Mouse (Mus musculus) adrenal gland, postnatal 36 days (tissue): ENCODE results near the gene Gm20388. TPM values are rescaled to one million over a fixed set of nuclear protein-coding genes. Genes with fewer than 3 reads are reported as not detected.
A peak's percentile ranks its signal among the peaks of the same experiment; 100 is the strongest.
"Not testable (repeated sequence)": the region's sequence is repeated elsewhere in the genome, so short reads cannot be mapped to it uniquely, and the experiment has no call there.

Experiments
- DNase-seq, 2 experiments: peaks; one replicate each; pipeline ENCODE4 v3.0.0; 2021; ENCODE audit warnings: mixed read lengths in 1 of 2
- total RNA-seq, 2 experiments: library from RNA; stranded (reverse); gene quantifications; 2 replicates each; pipeline ENCODE4 v1.2.3; 2021

Gm20388 gene
- total RNA-seq, 2 experiments from 2014 or later: 2.4 to 7.4 TPM

- DNase-seq: no peak
Observed at GRCm38 (mm10) chr8:123082993-123083392, 3172.4 kb downstream of the Gm20388 start.

- no peak for DNase-seq
Observed at GRCm38 (mm10) chr8:123083610-123084009, 3173.0 kb downstream of the Gm20388 start.

GRCm38 (mm10) chr8:123087289-123087688 lies 3176.6 kb downstream of the Gm20388 start:
- DNase-seq: no peak

- DNase-seq: no peak
Observed at GRCm38 (mm10) chr8:123097216-123097615, 3186.6 kb downstream of the Gm20388 start.

GRCm38 (mm10) chr8:123097786-123098584 lies 3187.3 kb downstream of the Gm20388 start:
- peak in 1 of 2 experiments; percentile 55 for DNase-seq

GRCm38 (mm10) chr8:123100288-123100687 lies 3189.6 kb downstream of the Gm20388 start:
- no peak for DNase-seq

GRCm38 (mm10) chr8:123101244-123101643 lies 3190.6 kb downstream of the Gm20388 start:
- DNase-seq: no peak

- peak; percentile 97 to 98 for DNase-seq
Observed at GRCm38 (mm10) chr8:123101735-123102685, 3191.4 kb downstream of the Gm20388 start, which contains the start of gene Rpl13. TSS of gene Rpl13 (plus strand) at chr8:123102350.

- DNase-seq: not testable (repeated sequence)
Observed at GRCm38 (mm10) chr8:123102855-123103254, 3192.2 kb downstream of the Gm20388 start.

GRCm38 (mm10) chr8:123103285-123103684 lies 3192.6 kb downstream of the Gm20388 start:
- DNase-seq: no peak

- DNase-seq: no peak
Observed at GRCm38 (mm10) chr8:123104046-123104767, 3193.6 kb downstream of the Gm20388 start.

- DNase-seq: no peak
Observed at GRCm38 (mm10) chr8:123105553-123106326, 3195.1 kb downstream of the Gm20388 start.

GRCm38 (mm10) chr8:123106531-123106930 lies 3195.9 kb downstream of the Gm20388 start:
- DNase-seq: peak in 1 of 2 experiments; percentile 44

- no peak for DNase-seq
Observed at GRCm38 (mm10) chr8:123108010-123108409, 3197.4 kb downstream of the Gm20388 start.

GRCm38 (mm10) chr8:123108953-123109352 lies 3198.3 kb downstream of the Gm20388 start:
- DNase-seq: no peak

- peak; percentile 65 to 74 for DNase-seq
Observed at GRCm38 (mm10) chr8:123110649-123111048, 3200.0 kb downstream of the Gm20388 start.

- DNase-seq: no peak
Observed at GRCm38 (mm10) chr8:123112892-123113291, 3202.3 kb downstream of the Gm20388 start.

GRCm38 (mm10) chr8:123113908-123114469 lies 3203.3 kb downstream of the Gm20388 start:
- DNase-seq: no peak

- DNase-seq: no peak
Observed at GRCm38 (mm10) chr8:123114644-123115043, 3204.0 kb downstream of the Gm20388 start.

GRCm38 (mm10) chr8:123117127-123117731 lies 3206.6 kb downstream of the Gm20388 start, which contains the start of gene Cpne7:
TSS of gene Cpne7 (plus strand) at chr8:123117374.
- DNase-seq: peak in 1 of 2 experiments; percentile 27
